Mouse (Mus musculus): ENCODE data around the gene Rnf26. TPM values are rescaled to one million over a fixed set of nuclear protein-coding genes. Genes with fewer than 3 reads are reported as not detected.
A peak's percentile ranks its signal among the peaks of the same experiment; 100 is the strongest.

The Rnf26 gene
- polyA plus RNA-seq, 2 experiments = 56.1 to 74.0 TPM

DNA sequence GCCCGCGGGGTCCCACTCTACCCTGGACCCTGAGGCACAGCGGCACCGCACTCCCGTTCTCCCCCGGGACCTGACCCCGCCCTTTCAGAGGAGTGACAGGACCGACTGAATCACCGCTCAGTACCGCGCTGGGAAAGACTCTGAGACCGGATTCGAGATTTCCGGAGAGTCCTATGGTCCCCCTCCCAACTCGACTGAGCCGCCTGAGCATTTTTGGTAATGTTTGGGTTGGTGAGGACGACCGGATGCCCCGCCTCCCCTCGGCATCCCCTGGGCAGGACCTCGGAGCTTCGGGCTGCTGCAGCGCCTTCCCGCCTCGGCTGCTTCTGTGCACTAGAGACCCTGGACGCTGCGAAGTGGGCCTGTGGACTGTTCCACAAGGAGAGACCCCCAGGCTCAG, 16.7 kb upstream of the Rnf26 start:
- Histone ChIP-seq H3K36me3 (ENCODE audit: control insufficient read depth, insufficient read depth, low read length) (no peaks in the 10 kb centered on the region), H3K27ac (replicated peaks; ENCODE audit: low read depth, low read length) (peak overlapping the region; percentile 76), H3K4me1 (ENCODE audit: control insufficient read depth, insufficient read depth, low read length) (peaks cover 33% of the 10 kb centered on the region), H3K4me3 (replicated peaks; ENCODE audit: low read length) (peak overlapping the region; percentile 34), H3K9me3 (ENCODE audit: control insufficient read depth, low read length) (no peaks in the 10 kb centered on the region), H3K27me3 (ENCODE audit: control insufficient read depth, insufficient read depth, low read length) (peaks cover 4% of the 10 kb centered on the region; the same call in 1 of the 2 replicates), H3K9ac (ENCODE audit: low read depth, low read length, severe bottlenecking) (peak overlapping the region; percentile 47), H3K4me2 (replicated peaks; ENCODE audit: low read depth, low read length, severe bottlenecking) (peak overlapping the region; percentile 85)
- 3% methylated on average over 27 of the region's 27 CpGs for WGBS
- TF ChIP-seq POLR2A (IDR thresholded peaks at IDR 0.05; ENCODE audit: borderline replicate concordance, extremely low read depth, insufficient read depth, insufficient read length) = no peak
- ATAC-seq (ENCODE audit: low FRiP score, low read depth) (peak; percentile 7; the same call in 1 of the 2 replicates), DNase-seq (ENCODE audit: low spot score) (peak; percentile 77)

DNA sequence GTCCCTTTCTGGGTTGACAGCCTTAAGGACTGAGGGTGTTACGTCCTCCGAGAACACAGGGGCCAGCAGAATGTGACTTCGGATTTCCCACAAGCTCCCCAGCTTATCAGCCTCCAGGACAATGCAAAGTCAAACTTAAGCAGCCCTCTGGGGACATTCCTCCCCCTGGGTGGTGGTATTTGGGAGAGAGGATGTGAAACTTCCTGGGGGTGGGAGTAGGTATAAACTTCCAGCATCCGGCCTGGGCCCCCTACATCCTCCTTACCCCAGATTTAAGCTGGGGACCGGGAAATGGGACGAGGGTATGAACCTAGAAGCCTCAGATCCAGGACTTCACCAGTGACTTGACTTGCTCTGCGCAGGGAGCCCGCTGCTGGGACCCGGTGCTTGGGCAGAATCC, 16.3 kb upstream of the Rnf26 start:
- no peak for TF ChIP-seq POLR2A (IDR thresholded peaks at IDR 0.05; ENCODE audit: borderline replicate concordance, extremely low read depth, insufficient read depth, insufficient read length)
- Histone ChIP-seq H3K27me3 (ENCODE audit: control insufficient read depth, insufficient read depth, low read length) (peaks cover 4% of the 10 kb centered on the region; the same call in 1 of the 2 replicates), H3K4me3 (replicated peaks; ENCODE audit: low read length) (peak overlapping the region; percentile 34), H3K4me2 (replicated peaks; ENCODE audit: low read depth, low read length, severe bottlenecking) (peak overlapping the region; percentile 85), H3K9ac (ENCODE audit: low read depth, low read length, severe bottlenecking) (peak overlapping the region; percentile 47), H3K4me1 (ENCODE audit: control insufficient read depth, insufficient read depth, low read length) (peaks cover 32% of the 10 kb centered on the region), H3K9me3 (ENCODE audit: control insufficient read depth, low read length) (no peaks in the 10 kb centered on the region), H3K36me3 (ENCODE audit: control insufficient read depth, insufficient read depth, low read length) (no peaks in the 10 kb centered on the region), H3K27ac (replicated peaks; ENCODE audit: low read depth, low read length) (no peak overlapping the region; the same call in 1 of the 2 replicates)
- 15% methylated on average over 9 of the region's 9 CpGs for WGBS
- ATAC-seq (ENCODE audit: low FRiP score, low read depth) = no peak
- peak; percentile 17 for DNase-seq (ENCODE audit: low spot score)

- Histone ChIP-seq H3K4me2 (replicated peaks; ENCODE audit: low read depth, low read length, severe bottlenecking) (no peak overlapping the region), H3K4me3 (replicated peaks; ENCODE audit: low read length) (no peak overlapping the region), H3K27ac (replicated peaks; ENCODE audit: low read depth, low read length) (no peak overlapping the region), H3K4me1 (ENCODE audit: control insufficient read depth, insufficient read depth, low read length) (peaks cover 27% of the 10 kb centered on the region), H3K9ac (ENCODE audit: low read depth, low read length, severe bottlenecking) (no peak overlapping the region), H3K9me3 (ENCODE audit: control insufficient read depth, low read length) (no peaks in the 10 kb centered on the region), H3K27me3 (ENCODE audit: control insufficient read depth, insufficient read depth, low read length) (no peaks in the 10 kb centered on the region; the same call in 1 of the 2 replicates), H3K36me3 (ENCODE audit: control insufficient read depth, insufficient read depth, low read length) (no peaks in the 10 kb centered on the region)
- ATAC-seq (ENCODE audit: low FRiP score, low read depth) (no peak), DNase-seq (ENCODE audit: low spot score) (no peak)
- TF ChIP-seq POLR2A (IDR thresholded peaks at IDR 0.05; ENCODE audit: borderline replicate concordance, extremely low read depth, insufficient read depth, insufficient read length) = no peak
- WGBS = 65% methylated on average over 3 of the region's 3 CpGs
These were observed 14.1 kb upstream of the Rnf26 start for GRCm38 (mm10) chr9:44127351-44127801.

DNA sequence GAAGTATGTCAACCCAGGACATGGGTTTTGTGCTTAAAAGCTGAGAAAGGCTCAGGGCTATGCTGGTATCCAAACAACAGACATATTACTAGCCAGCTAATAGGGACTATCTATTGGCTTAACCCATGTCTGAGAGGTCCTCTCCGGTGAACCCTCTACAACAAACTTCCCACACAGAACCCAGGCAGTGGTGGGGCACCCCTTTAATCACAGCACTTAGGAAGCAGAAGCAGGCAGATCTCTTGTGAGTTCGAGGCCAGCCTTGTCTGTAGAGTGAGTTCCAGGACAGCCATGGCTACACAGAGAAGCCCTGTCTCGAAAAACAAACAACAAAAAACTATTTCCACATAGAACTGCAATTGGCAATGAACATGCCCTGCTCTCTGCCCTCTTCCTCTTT, 13.4 kb upstream of the Rnf26 start:
- Histone ChIP-seq H3K27me3 (ENCODE audit: control insufficient read depth, insufficient read depth, low read length) (no peaks in the 10 kb centered on the region), H3K4me3 (replicated peaks; ENCODE audit: low read length) (no peak overlapping the region), H3K4me2 (replicated peaks; ENCODE audit: low read depth, low read length, severe bottlenecking) (0 out of 2 replicates have a peak overlapping the region, but pooled peaks have one; percentile 35), H3K36me3 (ENCODE audit: control insufficient read depth, insufficient read depth, low read length) (no peaks in the 10 kb centered on the region), H3K9me3 (ENCODE audit: control insufficient read depth, low read length) (no peaks in the 10 kb centered on the region), H3K4me1 (ENCODE audit: control insufficient read depth, insufficient read depth, low read length) (peaks cover 27% of the 10 kb centered on the region), H3K27ac (replicated peaks; ENCODE audit: low read depth, low read length) (no peak overlapping the region), H3K9ac (ENCODE audit: low read depth, low read length, severe bottlenecking) (no peak overlapping the region)
- no peak for TF ChIP-seq POLR2A (IDR thresholded peaks at IDR 0.05; ENCODE audit: borderline replicate concordance, extremely low read depth, insufficient read depth, insufficient read length)
- 82% methylated on average over 3 of the region's 3 CpGs for WGBS
- ATAC-seq (ENCODE audit: low FRiP score, low read depth) (no peak), DNase-seq (ENCODE audit: low spot score) (no peak)

GRCm38 (mm10) chr9:44125546-44126428, 12.5 kb upstream of the Rnf26 start:
- peak overlapping the region; percentile 26; the same call in 1 of the 2 replicates for H3K27ac ChIP-seq (replicated peaks; ENCODE audit: low read depth, low read length)
- TF ChIP-seq POLR2A (IDR thresholded peaks at IDR 0.05; ENCODE audit: borderline replicate concordance, extremely low read depth, insufficient read depth, insufficient read length) = no peak
- no peaks in the 10 kb centered on the region for H3K27me3 ChIP-seq (ENCODE audit: control insufficient read depth, insufficient read depth, low read length)
- H3K4me1 ChIP-seq (ENCODE audit: control insufficient read depth, insufficient read depth, low read length) = peaks cover 20% of the 10 kb centered on the region
- DNase-seq (ENCODE audit: low spot score) (peak; percentile 92), ATAC-seq (ENCODE audit: low FRiP score, low read depth) (peak; percentile 60; the same call in 1 of the 2 replicates)
- WGBS = 29% methylated on average over 18 of the region's 18 CpGs
- no peaks in the 10 kb centered on the region for H3K9me3 ChIP-seq (ENCODE audit: control insufficient read depth, low read length)
- no peak overlapping the region; the same call in 1 of the 2 replicates for H3K9ac ChIP-seq (ENCODE audit: low read depth, low read length, severe bottlenecking)
- no peak overlapping the region for H3K4me3 ChIP-seq (replicated peaks; ENCODE audit: low read length)
- no peaks in the 10 kb centered on the region for H3K36me3 ChIP-seq (ENCODE audit: control insufficient read depth, insufficient read depth, low read length)
- H3K4me2 ChIP-seq (replicated peaks; ENCODE audit: low read depth, low read length, severe bottlenecking) = peak overlapping the region; percentile 35
